Mouse (Mus musculus) liver, embryonic 14.5 days (tissue): ENCODE measurements at regions not wholly inside any gene's neighbourhood (a gene's known extent, or its start where the extent isn't known, plus 50 kb on each side); places are given as distances from the start of the nearest gene placed in this dataset.
"Not testable (repeated sequence)": the region's sequence is repeated elsewhere in the genome, so short reads cannot be mapped to it uniquely, and the experiment has no call there.

Experiments used
- ATAC-seq: fragments of 200-750 bp; cut with Nextera tagmentation; 2 replicates; pipeline ENCODE4 v1.8.0; 2017; ENCODE audit warnings: moderate number of reproducible peaks, mild to moderate bottlenecking, moderate library complexity; ENCODE audit not compliant: insufficient read depth
- DNase-seq, 3 experiments: peaks; one replicate each; pipeline ENCODE4 v3.0.0-alpha.2; 2012 to 2013; ENCODE audit warnings: low read depth in 3 of 3, low spot score in 3 of 3
- H3K27ac ChIP-seq: fragments of 300-500 bp; sonication (generic); 2 replicates; pipeline ENCODE4 v1.5.1; 2014; ENCODE audit warnings: moderate library complexity, mild to moderate bottlenecking, control low read depth, inconsistent platforms
- H3K27me3 ChIP-seq: fragments of 300-500 bp; sonication (generic); 2 replicates; pipeline ENCODE4 v1.6.1; 2014; ENCODE audit warnings: mild to moderate bottlenecking, low read length, moderate library complexity; ENCODE audit not compliant: control insufficient read depth, insufficient read depth
- H3K36me3 ChIP-seq: fragments of 300-500 bp; sonication (generic); replicated peaks from 2 replicates; pipeline ENCODE4 v1.6.1; 2014; ENCODE audit warnings: low read depth; ENCODE audit not compliant: control insufficient read depth, insufficient read depth
- H3K4me1 ChIP-seq, 2 experiments: fragments of 200-500 bp in 1 of 2; fragments of 300-500 bp in 1 of 2; sonication (generic) in 1 of 2; replicated peaks; 2 replicates each; pipeline ENCODE4 v1.6.1; 2012 to 2014; ENCODE audit warnings: antibody characterized with exemption in 1 of 2, inconsistent platforms in 1 of 2, low read length in 1 of 2; ENCODE audit not compliant: control insufficient read depth in 2 of 2, insufficient read depth in 2 of 2
- H3K4me2 ChIP-seq: fragments of 300-500 bp; sonication (generic); 2 replicates; pipeline ENCODE4 v1.6.1; 2014; ENCODE audit warnings: low read depth, mild to moderate bottlenecking, control low read depth, moderate library complexity
- H3K4me3 ChIP-seq, 2 experiments: fragments of 200-500 bp in 1 of 2; fragments of 300-500 bp in 1 of 2; sonication (generic) in 1 of 2; 2 replicates each; pipeline ENCODE4 v1.5.1; 2012 to 2014; ENCODE audit warnings: low read depth in 2 of 2, low read length in 2 of 2, mild to moderate bottlenecking in 2 of 2, control low read depth in 1 of 2, inconsistent platforms in 1 of 2, moderate library complexity in 1 of 2; ENCODE audit not compliant: insufficient read depth in 1 of 2
- H3K9ac ChIP-seq: fragments of 300-500 bp; sonication (generic); replicated peaks from 2 replicates; pipeline ENCODE4 v1.6.1; 2014; ENCODE audit warnings: mild to moderate bottlenecking, control low read depth, moderate library complexity
- H3K9me3 ChIP-seq: fragments of 300-500 bp; sonication (generic); 2 replicates; pipeline ENCODE4 v1.6.1; 2016; ENCODE audit warnings: low read length, mixed read lengths; ENCODE audit not compliant: control insufficient read depth
- WGBS: fragments of 180-500 bp; shearing (Covaris S2); extraction: QIAGEN DNeasy Blood & Tissue Kit; methylation state at CpG from one replicate; pipeline ENCODE4 v1.1.7; 2014; ENCODE audit not compliant: insufficient replicate concordance; 5-methylcytosine and 5-hydroxymethylcytosine counted together

DNA sequence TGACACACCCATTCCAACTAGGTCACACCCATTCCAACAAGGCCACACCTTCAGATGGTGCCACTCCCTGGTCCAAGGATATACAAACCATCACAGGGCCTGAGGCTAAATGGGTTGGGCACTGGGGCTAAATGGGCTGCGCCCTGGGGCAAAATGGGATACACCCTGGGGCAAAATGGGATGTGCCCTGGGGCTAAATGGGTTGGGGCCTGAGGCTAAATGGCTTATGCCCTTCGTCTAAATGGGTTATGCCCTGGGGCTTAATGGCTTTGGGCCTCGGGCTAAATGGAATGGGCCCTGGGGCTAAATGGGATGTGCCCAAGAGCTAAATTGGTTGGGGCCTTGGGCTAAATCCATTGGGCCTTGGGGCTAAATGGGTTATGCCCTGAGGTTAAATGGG lies 261.5 kb downstream of the Samd9l start:
- H3K36me3 ChIP-seq, H3K4me2 ChIP-seq, H3K27me3 ChIP-seq, H3K4me1 ChIP-seq, H3K4me3 ChIP-seq, H3K9me3 ChIP-seq, ATAC-seq, H3K9ac ChIP-seq, H3K27ac ChIP-seq, DNase-seq: not testable (repeated sequence)
- 49% methylated on average over 3 of the region's 3 CpGs for WGBS

GRCm38 (mm10) chr6:3133763-3134162 lies 265.6 kb downstream of the Samd9l start:
- WGBS, result 56% methylated on average over 4 of the region's 4 CpGs
- H3K4me3 ChIP-seq, H3K36me3 ChIP-seq, H3K27me3 ChIP-seq, ATAC-seq, H3K27ac ChIP-seq, H3K4me1 ChIP-seq, H3K9ac ChIP-seq, DNase-seq, H3K9me3 ChIP-seq, H3K4me2 ChIP-seq: not testable (repeated sequence)

DNA sequence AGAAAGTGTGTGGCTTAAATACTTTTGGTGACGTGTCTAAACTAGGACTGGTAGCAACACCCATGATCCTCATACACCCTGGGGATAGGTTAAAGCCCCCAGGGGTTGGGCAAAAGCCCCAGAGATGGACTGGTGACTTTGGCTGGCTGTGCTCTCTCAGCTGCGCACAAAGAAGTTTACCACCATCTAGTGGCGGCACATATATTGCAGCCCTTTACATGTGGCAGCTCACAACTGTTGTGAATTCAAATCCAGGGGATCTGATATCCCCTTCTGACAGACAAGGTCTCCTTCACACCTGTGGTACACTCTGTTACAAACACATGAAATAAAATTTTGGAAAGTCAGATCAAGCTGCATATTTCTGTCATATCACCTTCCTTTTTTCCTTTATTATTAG lies 283.1 kb downstream of the Samd9l start:
- H3K36me3 ChIP-seq, H3K27ac ChIP-seq, H3K27me3 ChIP-seq, H3K4me1 ChIP-seq, H3K4me3 ChIP-seq, H3K9ac ChIP-seq, DNase-seq, ATAC-seq, H3K9me3 ChIP-seq, H3K4me2 ChIP-seq: not testable (repeated sequence)
- 13% methylated on average over 1 of the region's 3 CpGs for WGBS
